Mouse (Mus musculus) neural tube, embryonic 11.5 days (tissue): ENCODE measurements around the gene Grid2. TPM values are rescaled to one million over a fixed set of nuclear protein-coding genes. Genes with fewer than 3 reads are reported as not detected.

Experiments used
- ATAC-seq: fragments of 200-750 bp; cut with Nextera tagmentation; 2 replicates; pipeline ENCODE4 v1.8.0; 2017; ENCODE audit warnings: moderate number of reproducible peaks, mild to moderate bottlenecking, moderate TSS enrichment, moderate library complexity; ENCODE audit not compliant: insufficient read depth, low FRiP score, low TSS enrichment
- DNase-seq: peaks from one replicate; pipeline ENCODE4 v3.0.0-alpha.2; 2015; ENCODE audit warnings: low spot score
- H3K27ac ChIP-seq: fragments of 300-500 bp; sonication (generic); 2 replicates; pipeline ENCODE4 v1.5.1; 2014; ENCODE audit warnings: low read depth, mild to moderate bottlenecking, low read length
- H3K27me3 ChIP-seq: fragments of 300-500 bp; sonication (generic); 2 replicates; pipeline ENCODE4 v1.6.1; 2014; ENCODE audit warnings: mild to moderate bottlenecking, low read length, mixed read lengths; ENCODE audit not compliant: control insufficient read depth, insufficient read depth
- H3K36me3 ChIP-seq: fragments of 300-500 bp; sonication (generic); 2 replicates; pipeline ENCODE4 v1.6.1; 2014; ENCODE audit warnings: mild to moderate bottlenecking, low read length, moderate library complexity, mixed read lengths; ENCODE audit not compliant: control insufficient read depth, insufficient read depth
- H3K4me1 ChIP-seq: fragments of 300-500 bp; sonication (generic); 2 replicates; pipeline ENCODE4 v1.6.1; 2014; ENCODE audit warnings: low read length, mixed read lengths; ENCODE audit not compliant: control insufficient read depth, insufficient read depth
- H3K4me2 ChIP-seq: fragments of 300-500 bp; sonication (generic); 2 replicates; pipeline ENCODE4 v1.6.1; 2014; ENCODE audit warnings: low read depth, mild to moderate bottlenecking, moderate library complexity
- H3K4me3 ChIP-seq: fragments of 300-500 bp; sonication (generic); 2 replicates; pipeline ENCODE4 v1.5.1; 2014; ENCODE audit warnings: low read depth, low read length
- H3K9ac ChIP-seq: fragments of 300-500 bp; sonication (generic); 2 replicates; pipeline ENCODE4 v1.6.1; 2014; ENCODE audit warnings: mild to moderate bottlenecking, low read length
- H3K9me3 ChIP-seq: fragments of 300-500 bp; sonication (generic); 2 replicates; pipeline ENCODE4 v1.6.1; 2016; ENCODE audit warnings: low read length; ENCODE audit not compliant: control insufficient read depth
- WGBS: fragments of 180-500 bp; shearing (Covaris S2); extraction: QIAGEN DNeasy Blood & Tissue Kit; methylation state at CpG from one replicate; pipeline ENCODE4 v1.1.7; 2014; 5-methylcytosine and 5-hydroxymethylcytosine counted together
- polyA plus RNA-seq: library from polyadenylated mRNA; unstranded; fragments of >200 nt; fragmentation: Nextera tagmentation; extraction: Ambion mirVana; gene quantifications from 2 replicates; pipeline ENCODE4 v1.2.1, GENCODE M21; 2014

Gene Grid2
- polyA plus RNA-seq, 1 experiment from 2014 or later, result 3.3 TPM

DNA sequence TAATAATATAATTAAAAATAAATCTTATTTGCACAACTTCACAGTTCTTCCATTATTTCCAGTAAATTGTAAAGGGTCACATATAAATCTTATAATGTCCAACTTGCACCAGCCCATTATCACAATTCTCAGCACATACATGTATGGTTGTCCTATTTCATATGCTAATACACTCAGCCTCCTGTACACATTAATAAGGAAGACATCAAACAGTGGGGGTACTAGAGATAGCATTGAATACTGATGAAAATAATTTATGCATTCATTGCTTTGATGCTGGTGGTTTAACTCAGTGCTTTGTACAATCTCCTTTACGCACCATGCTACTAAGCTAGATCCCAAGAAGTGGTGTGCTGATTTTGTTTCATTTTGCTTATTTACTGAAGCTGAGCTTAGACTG lies 446.0 kb downstream of the Grid2 start:
- H3K27me3 ChIP-seq, result no peaks in the 10 kb centered on the region
- no peaks in the 10 kb centered on the region for H3K9me3 ChIP-seq
- H3K4me1 ChIP-seq, result no peaks in the 10 kb centered on the region
- no peak overlapping the region for H3K27ac ChIP-seq
- no peak overlapping the region for H3K4me3 ChIP-seq
- 86% methylated on average over 1 of the region's 1 CpGs for WGBS
- H3K36me3 ChIP-seq, result no peaks in the 10 kb centered on the region
- ATAC-seq (no peak), DNase-seq (no peak)
- H3K4me2 ChIP-seq, result no peak overlapping the region
- no peak overlapping the region for H3K9ac ChIP-seq

DNA sequence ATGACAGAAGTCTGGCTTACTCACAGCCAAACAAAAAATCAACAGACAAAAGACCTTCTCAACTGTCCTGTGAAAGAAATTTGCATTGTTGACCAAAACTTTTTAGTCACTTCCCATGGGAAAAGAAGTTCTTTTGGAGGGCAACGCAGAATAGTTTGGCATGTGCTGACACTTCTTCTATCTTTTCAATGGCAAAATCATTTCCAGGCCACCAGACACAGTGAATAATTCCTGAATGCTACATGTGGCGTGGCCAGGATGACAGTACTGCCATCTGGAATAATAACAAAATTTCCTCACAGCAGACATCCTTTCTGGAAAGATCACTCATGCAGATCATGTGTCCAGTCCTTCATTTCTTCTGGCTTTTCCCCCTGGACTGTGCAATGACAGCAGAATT lies 478.1 kb downstream of the Grid2 start:
- 43% methylated on average over 2 of the region's 2 CpGs for WGBS
- Histone ChIP-seq H3K36me3 (no peaks in the 10 kb centered on the region), H3K27me3 (no peaks in the 10 kb centered on the region), H3K9ac (no peak overlapping the region), H3K4me2 (no peak overlapping the region), H3K27ac (no peak overlapping the region), H3K4me3 (no peak overlapping the region), H3K9me3 (no peaks in the 10 kb centered on the region), H3K4me1 (no peaks in the 10 kb centered on the region)
- no peak for DNase-seq
- ATAC-seq, result no peak

DNA sequence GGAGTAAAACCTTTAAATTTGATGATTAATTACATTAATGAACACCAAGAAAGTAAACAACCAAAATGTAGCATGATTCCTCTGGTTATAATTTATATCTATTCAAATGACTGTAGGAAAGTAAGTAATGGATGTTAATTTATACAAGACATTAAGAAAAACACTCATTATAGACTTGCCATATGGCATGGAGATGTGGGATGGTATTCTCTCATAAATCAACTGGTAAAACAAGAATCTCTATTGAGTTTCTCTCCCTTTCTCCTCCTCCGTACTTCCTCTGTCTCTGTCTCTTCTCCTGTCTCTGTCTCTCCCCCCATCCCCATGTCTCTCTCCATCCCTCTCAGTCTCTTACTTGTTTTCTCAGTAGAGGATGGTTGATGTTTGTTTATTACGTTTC lies 506.9 kb downstream of the Grid2 start:
- no peak overlapping the region for H3K4me2 ChIP-seq
- WGBS, result 53% methylated on average over 2 of the region's 2 CpGs
- no peaks in the 10 kb centered on the region for H3K9me3 ChIP-seq
- no peak overlapping the region for H3K27ac ChIP-seq
- H3K4me1 ChIP-seq, result no peaks in the 10 kb centered on the region
- no peak for ATAC-seq
- no peaks in the 10 kb centered on the region for H3K36me3 ChIP-seq
- DNase-seq, result no peak
- no peak overlapping the region for H3K9ac ChIP-seq
- H3K4me3 ChIP-seq, result no peak overlapping the region
- no peaks in the 10 kb centered on the region for H3K27me3 ChIP-seq

DNA sequence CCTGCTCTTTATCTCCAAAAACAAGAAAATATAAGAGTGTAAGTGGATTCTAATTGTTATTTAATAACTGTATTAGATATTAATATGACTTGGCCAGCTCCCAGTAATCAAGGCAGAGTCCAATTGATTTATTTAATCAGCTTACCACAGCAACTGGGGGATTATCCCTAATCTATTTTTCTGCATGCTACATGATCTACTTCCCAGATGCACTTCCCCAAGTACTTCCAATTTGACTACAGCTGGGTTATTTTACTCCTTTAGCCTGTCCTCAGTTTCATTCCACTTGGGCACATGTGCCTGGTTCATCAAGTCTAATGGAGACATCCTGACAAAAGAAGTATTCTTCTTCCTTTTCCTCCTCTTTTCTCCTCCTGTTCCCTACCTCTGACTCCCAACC lies 539.0 kb downstream of the Grid2 start:
- H3K9ac ChIP-seq, result no peak overlapping the region
- DNase-seq, result no peak
- no peaks in the 10 kb centered on the region for H3K36me3 ChIP-seq
- H3K27ac ChIP-seq, result no peak overlapping the region
- H3K4me2 ChIP-seq, result no peak overlapping the region
- no peak overlapping the region for H3K4me3 ChIP-seq
- H3K4me1 ChIP-seq, result no peaks in the 10 kb centered on the region
- no peaks in the 10 kb centered on the region for H3K9me3 ChIP-seq
- no peak for ATAC-seq
- H3K27me3 ChIP-seq, result no peaks in the 10 kb centered on the region

DNA sequence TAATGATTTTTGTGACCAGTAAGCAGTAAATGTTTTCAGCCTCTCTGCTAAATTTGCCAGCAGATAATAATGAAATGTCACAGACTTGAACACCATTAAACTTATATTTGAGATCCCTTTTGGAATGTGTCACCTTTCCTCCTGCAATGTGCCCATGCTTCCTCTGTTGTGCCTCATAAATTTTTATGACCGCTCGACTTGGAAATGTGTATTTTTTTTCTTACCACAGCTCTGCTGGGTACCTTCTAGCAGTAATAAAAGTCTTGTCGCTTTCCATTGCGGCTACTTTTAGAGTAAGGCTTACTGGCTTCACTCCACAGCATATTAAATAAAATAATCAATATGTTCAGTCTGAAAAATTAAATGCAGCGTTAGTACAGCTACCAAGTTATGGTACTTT lies 564.6 kb downstream of the Grid2 start:
- H3K27ac ChIP-seq, result no peak overlapping the region
- H3K4me2 ChIP-seq, result no peak overlapping the region
- H3K4me1 ChIP-seq, result no peaks in the 10 kb centered on the region
- DNase-seq (no peak), ATAC-seq (no peak)
- WGBS, result 59% methylated on average over 5 of the region's 5 CpGs
- no peak overlapping the region for H3K9ac ChIP-seq
- no peaks in the 10 kb centered on the region for H3K36me3 ChIP-seq
- no peaks in the 10 kb centered on the region for H3K9me3 ChIP-seq
- no peak overlapping the region for H3K4me3 ChIP-seq
- H3K27me3 ChIP-seq, result no peaks in the 10 kb centered on the region

DNA sequence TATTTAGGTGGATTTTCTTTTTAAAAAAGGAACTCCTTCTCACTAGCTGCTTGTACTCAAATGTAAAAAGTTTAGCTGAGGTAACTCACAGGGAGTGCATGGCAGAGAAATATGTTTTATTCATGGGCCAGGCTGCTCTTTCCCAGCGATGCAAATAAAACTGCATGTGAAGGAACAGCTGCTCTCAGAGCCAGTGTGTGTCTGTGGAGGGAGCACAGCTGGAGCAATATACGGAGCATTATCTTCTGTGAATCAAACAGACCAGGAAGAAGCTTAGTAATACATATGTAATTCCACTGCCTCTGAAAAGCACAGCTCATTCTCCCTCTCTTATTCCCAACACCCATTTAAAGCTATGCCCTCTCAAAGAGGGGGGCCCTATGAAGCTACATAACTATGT lies 607.0 kb downstream of the Grid2 start:
- H3K27ac ChIP-seq, result no peak overlapping the region
- peak; percentile 71; the same call in 1 of the 2 replicates for ATAC-seq

DNA sequence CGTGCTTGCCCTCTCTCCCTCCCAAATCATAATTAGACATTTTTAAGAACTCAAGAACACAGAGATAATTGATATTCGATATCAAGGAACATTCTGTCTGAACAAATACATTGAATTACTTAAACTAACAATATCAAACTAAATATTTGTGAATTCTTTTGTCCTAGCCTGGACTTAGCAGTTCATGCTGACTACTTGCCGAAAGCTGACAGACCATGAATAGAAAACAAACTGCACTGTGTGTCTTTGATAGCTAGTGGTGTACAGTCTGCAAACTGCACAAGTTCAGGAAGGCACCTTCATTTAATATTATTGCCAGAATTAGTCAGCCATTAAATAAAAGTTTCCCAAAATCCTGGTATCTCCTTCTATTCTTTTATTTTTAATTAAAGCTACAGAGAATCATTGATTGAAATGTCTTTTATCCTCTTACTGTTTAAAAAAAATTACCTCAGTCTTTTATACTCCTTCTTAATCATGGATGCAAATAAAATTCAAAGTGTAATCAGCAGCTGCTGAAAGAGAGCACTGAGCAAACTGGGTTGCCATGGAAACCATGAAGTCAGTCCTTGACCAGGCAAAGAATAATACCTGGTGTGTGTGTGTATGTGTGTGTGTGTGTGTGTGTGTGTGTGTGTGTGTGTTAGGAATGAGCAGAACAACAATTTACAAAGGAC lies 621.5 kb downstream of the Grid2 start:
- H3K4me3 ChIP-seq, result no peak overlapping the region
- H3K4me2 ChIP-seq, result no peak overlapping the region
- no peaks in the 10 kb centered on the region for H3K36me3 ChIP-seq
- 73% methylated on average over 3 of the region's 3 CpGs for WGBS
- peak; percentile 76; the same call in 1 of the 2 replicates for ATAC-seq
- no peaks in the 10 kb centered on the region for H3K27me3 ChIP-seq
- no peak overlapping the region for H3K9ac ChIP-seq
- H3K4me1 ChIP-seq, result no peaks in the 10 kb centered on the region
- no peaks in the 10 kb centered on the region for H3K9me3 ChIP-seq
- peak; percentile 13 for DNase-seq
- H3K27ac ChIP-seq, result no peak overlapping the region

More for the DNA sequence above, 607.0 kb downstream of the Grid2 start:
- Histone ChIP-seq H3K4me3 (no peak overlapping the region), H3K9me3 (no peaks in the 10 kb centered on the region), H3K36me3 (no peaks in the 10 kb centered on the region), H3K27me3 (no peaks in the 10 kb centered on the region), H3K4me1 (no peaks in the 10 kb centered on the region; the same call in 1 of the 2 replicates), H3K9ac (no peak overlapping the region), H3K4me2 (no peak overlapping the region)
- 25% methylated on average over 2 of the region's 2 CpGs for WGBS
- peak; percentile 34 for DNase-seq

DNA sequence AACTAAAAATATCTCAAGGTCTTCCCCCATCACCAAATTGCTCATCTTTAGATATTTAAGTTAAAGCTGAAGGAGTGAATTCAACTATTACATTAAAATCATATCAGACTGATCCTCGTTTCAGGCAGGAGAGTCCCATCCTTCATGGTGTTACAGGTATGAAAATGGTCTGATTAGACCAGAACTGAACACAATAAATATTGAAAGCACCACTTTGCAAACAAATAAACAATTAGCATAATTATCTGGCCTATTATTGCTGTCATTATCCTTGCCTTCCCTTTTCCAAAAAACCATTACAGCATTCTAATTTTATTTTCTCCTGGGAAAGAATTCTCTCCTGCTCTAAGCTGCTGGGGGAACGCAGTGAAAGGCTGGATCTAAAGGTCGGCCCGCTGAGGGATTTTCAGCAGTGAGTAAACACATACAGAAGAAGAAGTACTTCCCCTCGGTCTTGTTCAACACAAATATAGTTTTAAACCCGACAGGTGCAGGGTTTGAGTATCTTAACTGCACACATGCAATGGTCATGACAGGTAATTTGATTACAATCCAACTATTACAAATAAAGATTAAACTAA lies 622.2 kb downstream of the Grid2 start:
- Histone ChIP-seq H3K36me3 (no peaks in the 10 kb centered on the region), H3K27ac (no peak overlapping the region), H3K4me2 (no peak overlapping the region), H3K9me3 (no peaks in the 10 kb centered on the region), H3K4me3 (no peak overlapping the region), H3K27me3 (no peaks in the 10 kb centered on the region), H3K4me1 (no peaks in the 10 kb centered on the region), H3K9ac (no peak overlapping the region)
- ATAC-seq (no peak), DNase-seq (no peak)
- 77% methylated on average over 6 of the region's 6 CpGs for WGBS

DNA sequence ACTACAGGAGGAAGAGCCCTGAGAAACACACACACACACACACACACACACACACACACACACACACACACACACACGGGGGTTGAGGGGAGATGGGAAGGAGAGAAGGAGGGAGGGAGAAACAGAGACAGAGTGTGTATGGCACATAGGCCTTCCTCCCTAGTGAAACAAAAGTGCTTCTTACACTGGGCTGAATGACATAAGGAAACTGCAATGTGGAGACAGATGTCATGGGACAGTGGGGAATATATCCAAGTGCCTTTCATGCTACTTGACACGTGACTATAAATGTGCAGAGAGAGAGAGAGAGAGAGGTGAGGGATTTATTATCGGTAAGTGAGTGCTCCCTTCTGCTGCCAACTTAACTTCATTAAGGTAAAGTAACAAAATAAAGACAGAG lies 639.0 kb downstream of the Grid2 start:
- H3K4me2 ChIP-seq, result no peak overlapping the region
- no peaks in the 10 kb centered on the region for H3K4me1 ChIP-seq
- H3K9ac ChIP-seq, result no peak overlapping the region
- no peaks in the 10 kb centered on the region for H3K36me3 ChIP-seq
- no peaks in the 10 kb centered on the region for H3K9me3 ChIP-seq
- H3K27ac ChIP-seq, result no peak overlapping the region
- no peaks in the 10 kb centered on the region for H3K27me3 ChIP-seq
- no peak for ATAC-seq
- no peak overlapping the region for H3K4me3 ChIP-seq
- 68% methylated on average over 3 of the region's 3 CpGs for WGBS
- no peak for DNase-seq
